Mouse (Mus musculus) CH12F3 (cell line): Measurements from ENCODE around the gene Six1.

Experiments used
- in situ Hi-C: fragments of 300-500 bp; cut with MboI; formaldehyde crosslinking; loops from 2 replicates; pipeline ENCODE4 v1.14.3; 2020; ENCODE audit warnings: low sequenced_read_pairs

Gene Six1

DNA sequence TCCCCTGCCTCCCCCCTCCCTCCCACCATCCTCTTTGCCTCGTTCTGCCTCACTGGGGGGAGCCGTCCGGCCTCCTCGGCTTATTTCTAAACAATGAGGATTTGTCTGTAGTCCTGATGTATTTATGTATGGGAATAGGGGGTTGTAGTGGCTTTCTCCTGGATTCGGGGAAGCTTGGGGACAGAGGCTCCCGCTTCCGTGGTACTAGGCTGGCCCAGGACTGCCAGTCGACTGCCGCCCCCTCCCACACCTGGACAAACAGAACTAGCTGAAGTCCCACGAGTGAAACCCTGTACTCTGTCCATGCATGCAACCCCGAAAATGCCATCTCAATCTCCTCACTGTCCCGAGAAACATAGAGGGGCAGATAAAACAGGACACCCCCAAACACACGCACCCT lies 3.4 kb downstream of the Six1 start:
- in situ Hi-C loops, result no loop called here

DNA sequence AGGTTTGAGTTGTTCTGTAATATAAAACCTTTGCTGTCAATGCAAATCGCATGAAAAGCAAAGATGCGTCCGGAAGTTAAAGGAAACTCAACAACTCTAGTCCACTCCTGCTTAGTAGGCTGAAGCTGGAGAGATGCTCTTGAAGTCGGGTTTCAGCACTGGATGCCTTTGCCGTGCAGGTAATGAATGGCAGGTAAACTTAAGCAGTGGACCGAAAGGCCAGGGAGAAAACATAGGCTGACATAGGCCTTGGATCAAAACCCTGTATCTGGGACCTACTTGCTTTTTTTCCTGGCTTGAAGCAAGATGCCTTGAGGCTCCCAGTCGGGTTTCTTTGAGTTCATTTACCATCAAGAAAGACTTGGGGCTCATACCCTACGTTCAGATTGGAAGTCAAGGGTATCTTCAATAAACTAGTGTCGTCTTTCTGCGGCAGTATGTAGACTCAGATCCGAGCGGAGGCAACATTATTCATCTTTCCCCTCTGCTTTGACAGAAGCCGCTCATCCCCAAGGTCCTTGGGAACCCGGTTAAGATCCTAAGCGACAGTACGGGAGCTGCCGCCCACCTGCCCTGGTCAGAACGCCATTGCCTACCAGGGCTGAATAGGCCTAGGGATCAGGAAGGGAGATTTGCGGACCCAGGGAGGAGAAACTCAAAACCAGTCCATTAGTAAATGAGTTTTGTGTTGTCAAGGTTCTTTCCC lies 4.0 kb downstream of the Six1 start:
- in situ Hi-C loops, result no loop called here

DNA sequence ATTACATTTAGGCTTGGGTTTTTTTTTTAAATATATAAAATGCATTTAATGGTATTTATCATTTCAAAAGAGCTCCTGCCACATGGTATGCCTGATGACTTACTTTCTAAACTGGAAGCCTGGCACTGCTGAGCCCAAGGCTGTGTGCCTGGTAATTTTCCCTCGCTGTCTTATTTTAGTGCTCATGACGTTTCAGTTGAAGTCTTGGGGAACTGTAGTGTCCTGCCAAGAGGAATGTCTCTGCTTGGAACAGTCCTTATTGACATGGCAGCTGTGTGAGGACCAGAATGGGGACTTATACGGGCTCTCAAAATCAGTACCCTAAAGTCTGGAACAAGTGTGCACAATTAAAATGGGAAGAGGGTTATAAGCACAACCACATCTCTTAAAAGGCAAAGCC lies 5.2 kb downstream of the Six1 start:
- in situ Hi-C loops, result no loop called here

DNA sequence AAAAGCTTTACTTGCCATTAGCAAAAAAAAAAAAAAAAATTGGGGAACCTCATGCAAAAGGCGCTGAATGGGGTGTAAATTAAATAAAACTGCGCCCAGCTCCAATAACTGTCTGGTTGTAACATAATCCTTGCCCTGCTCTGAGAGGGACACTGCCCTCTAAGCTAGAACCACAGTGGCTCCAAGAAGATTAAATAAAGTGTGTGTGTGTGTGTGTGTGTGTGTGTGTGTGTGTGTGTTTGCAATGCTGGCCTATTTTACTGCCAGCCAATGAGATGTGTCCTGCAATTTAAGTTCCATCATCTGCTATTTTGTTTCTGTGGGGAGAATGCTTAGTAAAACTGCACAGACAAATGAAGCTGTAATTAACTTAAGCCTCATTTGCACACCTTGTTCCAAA lies 6.1 kb downstream of the Six1 start:
- in situ Hi-C loops, result no loop called here

DNA sequence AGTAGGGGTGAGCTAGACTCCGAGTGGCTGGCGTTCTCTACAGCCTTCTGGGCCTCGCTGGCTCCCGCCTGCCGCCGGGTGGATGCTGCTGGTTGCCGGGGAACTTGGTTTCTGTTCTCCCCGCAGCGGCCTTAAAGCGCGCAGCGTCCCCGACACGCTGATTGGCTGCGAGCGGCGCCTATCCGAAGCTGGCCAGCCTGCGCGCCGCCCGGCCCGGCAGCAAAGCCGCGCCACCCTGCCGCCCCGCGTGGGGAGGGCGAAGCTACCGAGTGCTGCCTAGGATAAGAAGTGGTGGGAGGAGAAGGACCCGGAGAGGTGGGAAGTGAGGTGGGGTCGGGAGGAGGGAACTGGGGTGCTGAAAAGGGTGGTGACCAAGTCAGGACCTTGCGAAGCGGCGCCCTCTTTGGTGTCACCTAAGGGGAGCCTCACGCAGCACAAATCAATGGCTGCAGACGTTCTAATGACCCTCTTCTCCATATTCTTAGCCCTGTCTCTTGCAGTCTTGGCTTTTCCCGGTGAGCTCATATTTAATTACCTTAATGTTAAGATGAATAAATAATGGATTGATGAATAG lies 7.0 kb downstream of the Six1 start:
- in situ Hi-C loops, result no loop called here

DNA sequence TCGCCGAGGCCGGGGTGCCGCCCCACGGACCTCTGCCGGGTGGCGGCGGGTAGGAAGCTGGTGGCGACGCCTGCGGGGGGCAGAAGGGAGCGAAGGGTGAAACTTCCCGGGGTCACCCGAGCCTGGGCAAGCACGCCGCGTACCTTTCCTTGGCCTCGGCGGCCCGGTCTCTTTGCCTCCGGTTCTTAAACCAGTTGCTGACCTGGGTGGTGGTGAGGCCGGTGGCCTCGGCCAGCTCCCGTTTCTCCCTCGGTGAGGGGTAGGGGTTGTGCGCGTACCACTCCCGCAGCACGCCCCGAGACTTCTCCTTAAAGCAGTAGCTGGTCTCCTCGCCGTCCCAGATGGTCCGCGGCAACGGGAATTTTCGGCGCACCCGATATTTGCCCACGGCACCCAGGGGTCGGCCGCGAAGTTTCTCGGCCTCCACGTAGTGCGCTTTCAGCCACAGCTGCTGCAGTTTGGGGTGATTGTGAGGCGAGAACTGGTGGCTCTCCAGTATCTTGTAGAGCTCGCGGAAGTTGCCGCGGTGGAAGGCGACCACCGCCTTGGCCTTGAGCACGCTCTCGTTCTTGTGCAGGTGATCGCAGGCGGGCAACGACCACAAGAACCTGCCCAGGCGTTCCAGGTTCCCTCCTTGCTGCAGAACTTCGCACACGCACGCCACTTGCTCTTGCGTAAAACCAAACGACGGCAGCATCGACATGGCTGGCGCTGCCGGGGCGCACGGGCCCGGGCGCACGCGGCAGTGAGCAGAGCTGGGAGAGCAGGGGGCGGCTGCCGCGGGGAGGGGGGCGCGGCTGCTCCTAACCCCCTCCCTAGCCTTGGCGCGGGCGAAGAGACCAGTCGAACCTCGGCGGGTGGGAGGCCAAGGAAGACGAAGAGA lies 7.7 kb downstream of the Six1 start:
- in situ Hi-C loops, result no loop called here

DNA sequence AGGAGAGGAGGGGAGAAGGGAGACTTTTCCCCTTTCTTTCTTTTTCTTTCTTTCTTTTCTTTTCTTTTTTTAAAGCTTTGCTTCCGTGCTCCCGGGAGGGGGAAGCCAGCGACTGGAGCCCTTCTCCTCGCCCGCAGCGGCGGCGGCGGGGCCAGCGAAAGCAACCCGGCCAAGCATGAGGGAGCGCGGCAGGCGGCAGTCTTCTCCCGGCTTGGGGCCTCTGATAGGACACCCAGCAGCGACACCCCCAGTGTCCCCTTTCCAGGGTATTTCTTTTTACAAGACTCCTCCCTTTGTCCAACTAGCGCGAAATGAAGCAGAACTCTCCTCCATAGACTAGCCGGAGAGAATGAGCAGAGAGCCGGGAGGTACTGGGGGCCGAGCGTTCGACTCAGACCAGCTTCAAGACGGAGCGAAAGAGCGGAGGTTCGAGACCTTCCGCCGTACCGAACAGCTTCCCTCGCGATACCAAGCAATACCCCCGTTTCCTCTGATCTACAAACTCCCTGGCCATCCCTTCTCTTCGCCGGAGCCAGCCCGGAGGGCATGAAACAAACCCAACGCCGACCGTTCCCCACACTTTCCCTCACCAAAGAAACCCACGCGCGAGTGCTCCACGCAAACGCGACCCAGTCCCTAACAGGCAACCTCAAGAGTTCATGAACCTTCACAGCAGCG lies 8.5 kb downstream of the Six1 start:
- in situ Hi-C loops, result no loop called here

DNA sequence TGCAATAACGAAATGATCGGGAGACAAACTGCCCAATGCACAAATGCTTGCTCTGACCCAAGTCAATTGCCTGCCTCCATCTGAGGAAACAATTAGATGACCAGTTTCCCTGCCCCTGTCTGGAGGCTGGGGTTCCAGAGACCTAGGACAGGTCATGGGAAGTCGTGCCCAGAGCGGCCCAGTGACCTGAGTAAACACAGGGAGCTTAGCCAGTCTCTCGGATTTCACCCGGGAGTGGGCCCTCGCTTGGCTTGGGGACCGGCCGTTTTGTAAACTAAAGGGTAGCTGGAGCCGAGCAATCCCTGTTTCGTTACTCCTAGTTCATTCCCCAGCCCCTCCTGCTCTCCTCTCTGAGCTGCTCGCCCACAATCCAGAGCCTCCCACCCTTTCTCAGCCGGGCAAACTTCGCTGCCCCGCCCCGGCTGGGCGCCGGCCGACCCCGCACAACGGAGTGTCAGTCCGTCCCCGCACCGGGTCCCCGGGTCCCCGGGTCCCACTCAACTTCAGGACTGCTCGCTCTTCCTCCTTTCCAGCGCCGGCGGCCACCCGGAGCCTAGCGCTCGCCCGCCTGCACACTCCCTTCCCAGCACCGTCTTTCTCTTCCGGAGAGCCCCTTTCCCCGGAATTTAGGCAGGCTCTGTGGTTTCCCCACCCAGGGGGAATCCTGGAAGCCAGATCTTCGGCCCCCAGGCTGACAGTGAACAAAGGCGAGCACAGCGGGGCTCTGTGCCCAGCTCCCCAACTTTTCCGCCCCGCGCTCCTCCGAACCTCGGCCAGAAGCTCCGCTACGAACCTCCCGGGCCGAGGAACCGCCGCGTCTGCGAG lies 9.3 kb downstream of the Six1 start:
- in situ Hi-C loops, result no loop called here

DNA sequence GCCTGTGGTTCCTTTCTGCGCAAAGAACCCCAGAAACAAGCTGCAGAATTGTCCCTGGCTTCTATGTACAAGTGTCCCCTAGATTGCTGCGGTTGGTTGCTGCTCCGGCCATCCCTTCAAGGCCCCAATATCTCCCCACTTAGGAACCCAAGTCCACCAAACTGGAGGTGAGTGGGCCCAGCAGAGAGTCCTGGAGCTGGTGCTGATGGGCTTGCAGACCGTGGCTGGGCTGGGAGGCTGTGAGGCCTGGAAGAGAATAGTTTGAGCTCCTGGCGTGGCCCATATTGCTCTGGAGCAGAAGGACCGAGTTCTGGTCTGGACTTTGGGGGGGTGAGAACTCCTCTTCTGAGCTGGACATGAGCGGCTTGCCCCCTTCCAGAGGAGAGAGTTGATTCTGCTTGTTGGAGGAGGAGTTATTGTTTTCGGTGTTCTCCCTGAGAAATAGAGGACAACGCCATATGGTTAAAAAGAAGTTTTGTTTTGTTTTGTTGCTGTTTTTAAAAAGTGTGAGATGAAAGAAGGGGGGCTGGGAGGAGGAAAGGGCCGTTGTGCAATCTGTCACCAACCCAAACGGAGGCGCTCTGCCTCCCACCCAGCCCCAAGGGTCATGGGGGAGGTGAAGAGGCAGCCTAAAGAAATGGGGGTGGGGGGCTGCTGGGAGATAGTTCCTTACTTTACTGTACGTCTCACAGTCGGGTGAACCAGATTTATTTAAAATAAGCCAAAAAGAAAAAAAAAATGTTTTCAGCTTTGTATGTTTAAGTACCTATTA lies 10.1 kb downstream of the Six1 start:
- in situ Hi-C loops, result no loop called here

DNA sequence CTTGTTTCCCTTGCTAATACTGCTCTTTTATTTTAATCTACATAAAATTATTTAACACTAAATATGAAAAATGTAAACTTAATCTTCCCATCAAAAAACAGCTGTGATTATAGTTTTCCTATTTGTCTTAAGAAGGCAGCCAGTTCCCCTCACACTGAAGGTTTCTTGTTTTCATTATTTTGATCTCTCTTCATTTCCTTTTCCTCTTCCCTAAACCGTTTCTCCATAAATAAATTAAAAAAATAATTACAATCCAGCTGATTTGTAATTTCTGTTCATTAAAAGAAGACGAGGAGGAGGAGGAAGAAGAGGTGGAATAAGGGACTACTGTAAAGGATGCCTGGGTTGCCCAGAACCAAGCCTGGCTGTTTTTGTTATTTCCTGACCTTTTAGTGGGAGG lies 10.8 kb downstream of the Six1 start:
- in situ Hi-C loops, result no loop called here

DNA sequence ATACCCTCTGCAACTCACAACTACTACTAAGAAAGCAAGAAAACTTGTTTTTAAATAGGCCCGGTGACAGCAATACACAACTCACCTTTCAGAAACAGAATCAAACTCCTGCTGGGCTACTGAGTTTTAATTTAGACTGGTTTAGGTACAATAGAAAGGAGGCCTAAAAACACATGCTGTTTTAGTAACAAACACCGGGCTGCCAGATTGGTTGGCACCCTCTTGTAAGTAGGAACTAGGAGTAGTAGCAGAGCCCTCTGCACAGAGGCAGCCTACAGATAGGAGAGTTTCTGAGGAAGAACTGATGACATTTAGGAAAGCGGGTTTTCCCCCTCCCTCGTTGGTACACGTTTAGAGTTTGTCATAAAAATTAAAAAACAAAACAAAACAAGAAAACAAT lies 11.3 kb downstream of the Six1 start:
- in situ Hi-C loops, result no loop called here

DNA sequence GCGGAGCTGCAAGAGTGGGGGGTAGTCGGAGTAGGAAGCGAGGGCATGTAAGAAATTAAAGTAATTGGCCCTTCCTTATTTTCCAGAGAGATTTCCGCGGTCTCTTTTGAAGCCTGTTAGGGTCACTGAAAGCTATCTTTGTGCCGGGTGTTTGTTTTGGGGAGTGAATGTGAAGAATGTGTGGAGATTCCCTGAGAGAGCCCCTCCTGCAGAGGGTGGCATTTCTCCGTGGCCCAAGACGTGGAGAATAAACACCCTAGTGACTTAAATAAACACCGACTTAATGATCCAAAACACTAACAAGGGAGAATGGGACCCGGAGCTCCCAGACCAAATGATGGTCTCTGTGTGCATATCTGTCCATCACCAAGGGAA lies 12.4 kb downstream of the Six1 start:
- in situ Hi-C loops, result no loop called here

DNA sequence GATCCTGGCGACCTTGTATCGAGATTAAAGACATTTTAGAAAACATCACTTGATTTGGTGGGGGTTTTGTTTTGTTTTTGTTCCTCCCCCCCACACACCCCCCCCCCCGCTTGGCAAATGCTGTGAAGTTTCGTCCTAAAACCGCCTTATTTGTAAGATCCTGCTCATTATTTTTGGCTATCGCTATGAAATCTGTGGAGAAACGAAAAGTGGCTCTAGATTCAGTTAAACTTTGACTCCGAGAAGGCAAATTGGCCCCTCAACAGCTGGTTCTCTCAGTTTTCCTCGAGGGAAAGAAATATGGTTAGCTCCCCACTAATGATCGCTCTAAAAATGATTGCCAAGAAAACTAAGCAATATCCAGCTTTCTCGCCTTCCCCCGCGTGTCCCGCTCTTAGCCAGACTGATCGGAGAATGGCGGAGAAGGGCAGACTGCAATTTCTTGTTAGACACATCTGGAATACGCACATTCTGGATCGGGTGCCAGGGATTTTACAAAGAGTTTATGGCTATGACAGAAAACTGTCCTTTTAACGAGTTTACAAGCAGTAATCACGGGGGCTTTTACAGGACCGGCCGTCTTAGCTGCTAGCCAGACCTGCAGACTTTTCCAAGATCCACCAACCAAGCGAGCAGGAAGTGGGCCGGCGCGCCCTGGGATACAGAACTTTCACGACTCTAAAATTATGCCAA lies 13.0 kb downstream of the Six1 start:
- in situ Hi-C loops, result no loop called here

DNA sequence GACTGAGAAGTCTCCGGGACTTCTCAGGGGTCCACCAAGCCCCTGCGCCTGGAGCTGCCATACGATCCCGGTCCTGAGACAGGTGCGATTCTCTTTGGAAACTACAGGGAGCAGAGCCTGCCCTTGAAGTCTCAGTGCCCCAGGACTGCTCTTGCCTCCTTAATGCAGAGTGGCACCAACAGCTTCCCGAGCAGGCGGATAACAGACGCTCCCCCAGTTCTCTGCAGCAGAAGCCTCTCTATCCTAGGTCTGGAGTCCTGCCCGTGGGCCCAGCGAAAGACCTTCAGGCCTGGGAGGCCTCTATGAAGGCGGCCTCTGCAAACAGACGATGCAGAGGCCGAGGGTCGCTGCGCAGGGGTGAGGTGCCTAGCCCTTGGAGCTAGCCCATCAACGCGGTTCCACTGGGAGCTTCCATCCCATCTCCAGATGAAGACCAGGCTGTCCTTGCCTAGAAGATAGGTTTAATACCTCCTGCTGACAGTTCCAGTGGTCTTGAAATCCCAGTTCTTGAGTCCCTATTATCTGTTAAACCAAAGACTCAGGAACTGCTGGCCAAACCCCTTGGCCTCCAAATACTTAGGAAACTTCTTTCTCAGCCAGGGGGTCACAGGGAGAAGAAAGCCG lies 13.6 kb downstream of the Six1 start:
- in situ Hi-C loops, result no loop called here

DNA sequence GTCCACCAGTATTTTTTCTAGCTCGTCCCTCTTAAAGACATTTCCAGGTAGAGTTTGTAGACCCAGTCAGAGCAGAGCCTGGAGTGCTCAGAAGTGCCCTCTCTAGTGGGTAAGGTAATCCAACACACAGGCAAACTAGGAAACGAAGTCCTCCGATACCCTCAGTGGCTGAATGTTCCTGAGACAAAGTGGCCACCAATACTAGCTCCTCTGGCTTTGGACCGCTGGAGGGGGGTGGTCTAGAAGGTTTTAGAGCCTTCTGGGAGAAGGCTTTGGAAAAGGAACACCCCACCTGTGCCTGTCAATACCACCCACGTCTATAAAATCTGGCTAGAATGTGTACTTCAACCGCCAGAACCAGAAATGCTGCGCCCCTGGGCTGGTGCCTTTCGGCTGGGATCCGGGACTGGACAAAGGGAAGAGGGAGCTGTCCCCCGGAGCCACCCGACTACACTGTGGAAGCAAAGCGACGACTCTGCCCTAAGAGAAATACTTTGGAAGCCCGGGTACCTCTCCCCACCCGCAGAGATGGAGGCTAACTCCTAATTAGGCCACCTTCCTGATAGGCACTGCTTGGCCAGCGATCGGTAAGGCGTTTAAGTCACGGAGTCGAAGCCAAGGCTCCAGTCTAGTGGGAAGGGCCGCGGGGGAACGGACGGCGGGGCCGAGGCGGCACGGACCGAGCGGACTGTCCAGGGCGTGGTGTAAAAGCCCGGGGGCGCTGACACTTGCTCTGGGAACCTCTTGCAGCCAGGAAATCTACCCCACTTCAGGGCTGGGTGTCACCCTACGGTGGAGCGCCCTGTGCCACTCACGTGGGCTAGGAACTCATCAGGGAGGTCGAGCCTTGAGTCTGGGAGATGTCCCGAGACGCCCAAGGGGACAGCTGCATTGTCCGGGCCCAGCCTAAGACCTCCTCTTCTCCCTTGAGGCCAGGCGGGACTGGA lies 14.4 kb downstream of the Six1 start:
- in situ Hi-C loops, result no loop called here

DNA sequence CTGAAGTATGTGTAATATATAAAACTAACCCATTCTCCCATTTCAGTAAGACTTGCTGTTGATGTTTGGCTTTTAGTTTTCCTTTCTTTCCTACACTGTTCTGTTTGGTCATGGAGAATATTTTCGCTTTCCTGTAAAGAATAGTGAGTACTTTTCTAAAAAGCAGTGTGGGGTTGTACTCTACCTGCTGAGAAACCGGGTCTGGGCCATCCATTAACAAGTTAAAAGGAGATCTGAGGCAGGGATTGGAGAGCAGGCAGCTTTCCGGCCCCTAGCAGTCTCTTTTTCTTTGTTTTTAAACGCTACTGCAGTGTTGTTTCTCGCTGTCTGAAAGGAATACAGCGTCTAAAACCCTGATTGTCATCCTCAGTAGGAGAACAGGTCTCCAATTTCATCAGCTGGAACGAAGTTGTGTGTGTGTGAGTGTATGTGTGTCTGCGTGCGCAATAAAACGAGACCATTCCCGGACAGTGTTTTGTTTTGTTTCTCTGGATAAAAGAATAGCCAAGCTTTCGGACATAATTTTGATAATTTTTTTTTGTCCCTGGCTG lies 15.2 kb downstream of the Six1 start:
- in situ Hi-C loops, result no loop called here

DNA sequence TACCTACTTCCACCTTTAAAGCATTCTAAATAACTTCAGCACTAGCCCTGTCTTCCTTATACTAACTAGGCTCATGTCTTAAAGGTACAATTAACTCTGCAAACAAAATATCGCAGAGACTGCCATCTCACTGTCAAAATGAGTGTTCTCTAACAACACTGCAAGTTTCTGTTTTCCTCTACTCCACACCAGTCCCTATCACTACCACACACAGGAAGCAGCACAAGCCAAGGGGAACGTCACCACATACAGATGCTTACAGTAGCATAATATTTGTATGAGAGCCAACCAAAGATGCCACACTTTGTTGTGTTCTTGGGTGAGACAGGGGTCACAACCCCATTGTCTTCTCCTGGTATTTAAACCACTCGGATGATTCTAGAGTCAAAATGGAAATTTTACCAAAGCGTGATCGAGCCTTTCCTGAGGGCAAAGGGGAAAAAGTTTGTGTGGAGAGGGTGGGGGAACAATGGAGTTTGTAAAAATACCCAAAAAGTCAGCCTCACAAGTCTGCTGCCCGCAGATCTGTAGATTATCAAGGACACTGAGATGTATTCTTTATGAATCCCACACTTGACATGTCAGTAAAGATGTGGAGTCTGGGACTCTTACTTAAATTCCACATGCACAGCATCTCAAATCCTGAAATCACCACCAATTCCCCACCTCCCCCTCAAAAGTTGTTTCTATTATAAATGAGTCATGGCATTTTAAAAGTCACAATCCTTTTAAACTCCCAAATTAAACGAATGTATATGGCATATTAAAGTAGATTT lies 16.1 kb downstream of the Six1 start:
- in situ Hi-C loops, result no loop called here
